8 mouse cellular contexts compared by ENCODE assay signal in the genomic region with DNA sequence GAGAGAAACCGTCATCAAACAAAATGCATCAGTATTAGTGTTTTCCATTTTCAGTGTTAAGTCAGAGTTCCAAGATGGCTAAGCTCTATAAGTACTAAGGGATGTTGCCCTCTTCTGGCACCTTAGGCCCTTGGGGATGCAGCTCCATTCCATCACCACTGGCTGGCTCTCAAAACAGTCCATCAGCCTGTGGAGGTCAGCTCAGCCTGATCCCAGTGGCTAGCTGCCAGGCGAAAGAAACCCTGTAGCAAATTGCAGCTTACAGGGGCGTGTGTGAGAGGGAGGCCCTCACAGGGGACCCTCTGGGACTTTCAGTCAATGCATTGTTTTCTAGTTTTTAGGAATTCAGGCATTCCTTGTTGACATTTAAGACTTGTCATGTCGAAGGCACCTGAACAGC. TPM values are rescaled to one million over a fixed set of nuclear protein-coding genes. Genes with fewer than 3 reads are reported as not detected.
DNase-seq lines count a peak whose midpoint lies in the region; ATAC-seq and TF ChIP-seq lines count a peak whose summit lies in the region.
"Had no signal": no experiment of that assay in that cellular context is flagged by ENCODE, and none has a peak within 500 bp of the region (broad histone marks: within the 10 kb centered on the region; RNA-seq: fewer than 3 reads in every experiment).

No protein-coding gene starts in this region.

- H3K27me3 ChIP-seq in liver, postnatal 0 days (ENCODE audit: insufficient read depth, low read length): no peaks in the 10 kb centered on the region
- H3K27me3 ChIP-seq: neural tube, embryonic 13.5 days had no signal

- H3K36me3 ChIP-seq in liver, postnatal 0 days (replicated peaks; ENCODE audit: insufficient read depth, low read length): no peaks in the 10 kb centered on the region
- H3K36me3 ChIP-seq: neural tube, embryonic 13.5 days had no signal

- no peak for ATAC-seq in liver, postnatal 0 days
- no peak for ATAC-seq in megakaryocyte-erythroid progenitor cell, adult 5-6 weeks (replicated peaks; ENCODE audit: low FRiP score, low TSS enrichment, poor library complexity, severe bottlenecking)

- H3K27ac ChIP-seq in liver, postnatal 0 days (ENCODE audit: low read depth): no peak overlapping the region
- H3K27ac ChIP-seq: neural tube, embryonic 13.5 days had no signal

- TF ChIP-seq CTCF in liver, postnatal 0 days (IDR thresholded peaks at IDR 0.05; ENCODE audit: low read depth): 0 out of 2 replicates have a peak, but pooled peaks have one; percentile 8

- no peak for TF ChIP-seq EP300 in liver, postnatal 0 days (IDR thresholded peaks at IDR 0.05; ENCODE audit: low read depth)

- H3K9ac ChIP-seq in liver, postnatal 0 days (replicated peaks): no peak overlapping the region
- H3K9ac ChIP-seq: neural tube, embryonic 13.5 days had no signal

- H3K9me3 ChIP-seq in liver, postnatal 0 days (ENCODE audit: low read length): no peaks in the 10 kb centered on the region
- H3K9me3 ChIP-seq: neural tube, embryonic 13.5 days had no signal

- peak; percentile 31 for DNase-seq in left cerebral cortex, postnatal 4 days
- DNase-seq in left cerebral cortex, adult 9 months (ENCODE audit: low spot score in 2 of 2): no peak
- peak; percentile 54 to 59 for DNase-seq in adrenal gland, postnatal 36 days
- peak; percentile 48 to 55 for DNase-seq in heart, postnatal 10 days
- no peak for DNase-seq in liver, postnatal 0 days
- DNase-seq in spleen, adult 12 weeks (ENCODE audit: low spot score): no peak

- 66% methylated on average over 4 of the region's 4 CpGs for WGBS in liver, postnatal 0 days (ENCODE audit: insufficient replicate concordance)

- no peak overlapping the region for H3K4me3 ChIP-seq in liver, postnatal 0 days (ENCODE audit: low read depth, low read length)
- H3K4me3 ChIP-seq: neural tube, embryonic 13.5 days had no signal

- intact Hi-C loops in left cerebral cortex, postnatal 4 days (cut with DNase I): no loop called here
- intact Hi-C loops in heart, postnatal 10 days (cut with DNase I): no loop called here

- no peak overlapping the region for H3K4me2 ChIP-seq in liver, postnatal 0 days (ENCODE audit: low read depth, low read length)
- H3K4me2 ChIP-seq: neural tube, embryonic 13.5 days had no signal

- H3K4me1 ChIP-seq in liver, postnatal 0 days (ENCODE audit: insufficient read depth): no peaks in the 10 kb centered on the region

RNA-seq across cellular contexts. Expression of a gene that starts 40.8 kb away (rescaled TPM):
- total RNA-seq in left cerebral cortex, postnatal 4 days (2021): 10 to 100 TPM; 33.1 to 39.5 TPM
- 10 to 100 TPM; 35.6 to 43.2 TPM for total RNA-seq in adrenal gland, postnatal 36 days (2021)
- 10 to 100 TPM; 20.4 to 25.2 TPM for total RNA-seq in heart, postnatal 10 days (2021)
- 2.4 and 4.8 TPM in 2 replicates for polyA plus RNA-seq in liver, postnatal 0 days (2015; fragmentation: Nextera tagmentation; extraction: Ambion mirVana)
- 0.69 and 0.92 TPM in 2 replicates for total RNA-seq in megakaryocyte-erythroid progenitor cell, adult 5-6 weeks (2014; fragmentation: Nextera tagmentation)
- 1.7 TPM in 1 of 2 replicates, not detected in the other for total RNA-seq in megakaryocyte-erythroid progenitor cell, adult 5-6 weeks (2017)

Comparison
In these comparisons a context has a peak if more than half of its experiments do, and no peak if none do; other contexts are left out.
1. DNase-seq: peak in left cerebral cortex, postnatal 4 days (single experiment), adrenal gland, postnatal 36 days (2 of 2) and heart, postnatal 10 days (2 of 2); none in left cerebral cortex, adult 9 months (0 of 2), liver, postnatal 0 days (single experiment) and spleen, adult 12 weeks (single experiment).
2. RNA of a gene that starts 40.8 kb away (total RNA-seq): 35.6 to 43.2 TPM in adrenal gland, postnatal 36 days, 33.1 to 39.5 TPM in left cerebral cortex, postnatal 4 days and 20.4 to 25.2 TPM in heart, postnatal 10 days; 0.69 to 1.7 TPM in megakaryocyte-erythroid progenitor cell, adult 5-6 weeks; every median in the first group is over 4 times any median in the second.